Mouse (Mus musculus): ENCODE results near the gene Rassf3.

- TF ChIP-seq POLR2A (IDR thresholded peaks at IDR 0.05; ENCODE audit: borderline replicate concordance, control insufficient read depth, low read depth, low read length) (no peak), CTCF (IDR thresholded peaks at IDR 0.05; ENCODE audit: control insufficient read depth, insufficient read depth, low read length) (no peak)
These were observed 1.9 kb downstream of the Rassf3 start for GRCm38 (mm10) chr10:121474288-121474687.
